Mouse (Mus musculus) limb, embryonic 11.5 days (tissue): Measurements from ENCODE around the gene Amigo1. TPM values are rescaled to one million over a fixed set of nuclear protein-coding genes. Genes with fewer than 3 reads are reported as not detected.
"Not testable (repeated sequence)": the region's sequence is repeated elsewhere in the genome, so short reads cannot be mapped to it uniquely, and the experiment has no call there.

Experiments
- ATAC-seq: fragments of 200-750 bp; cut with Nextera tagmentation; 2 replicates; pipeline ENCODE4 v1.8.0; 2017; ENCODE audit warnings: low read depth; ENCODE audit not compliant: insufficient number of reproducible peaks, low FRiP score, low TSS enrichment
- DNase-seq: peaks from one replicate; pipeline ENCODE4 v3.0.0-alpha.2; 2015; ENCODE audit warnings: low spot score
- H3K27ac ChIP-seq: fragments of 300-500 bp; sonication (generic); replicated peaks from 2 replicates; pipeline ENCODE4 v1.5.1; 2014; ENCODE audit warnings: low read depth, mild to moderate bottlenecking, low read length
- H3K27me3 ChIP-seq: fragments of 300-500 bp; sonication (generic); 2 replicates; pipeline ENCODE4 v1.6.1; 2014; ENCODE audit warnings: mild to moderate bottlenecking, low read length, mixed read lengths; ENCODE audit not compliant: control insufficient read depth, insufficient read depth
- H3K36me3 ChIP-seq: fragments of 300-500 bp; sonication (generic); 2 replicates; pipeline ENCODE4 v1.6.1; 2014; ENCODE audit warnings: mild to moderate bottlenecking, low read length, moderate library complexity, mixed read lengths; ENCODE audit not compliant: control insufficient read depth, insufficient read depth
- H3K4me1 ChIP-seq: fragments of 300-500 bp; sonication (generic); 2 replicates; pipeline ENCODE4 v1.6.1; 2014; ENCODE audit warnings: low read length, mixed read lengths; ENCODE audit not compliant: control insufficient read depth, insufficient read depth
- H3K4me2 ChIP-seq: fragments of 300-500 bp; sonication (generic); 2 replicates; pipeline ENCODE4 v1.6.1; 2014; ENCODE audit warnings: low read depth, mild to moderate bottlenecking, moderate library complexity; ENCODE audit not compliant: severe bottlenecking
- H3K4me3 ChIP-seq: fragments of 300-500 bp; sonication (generic); 2 replicates; pipeline ENCODE4 v1.5.1; 2014; ENCODE audit warnings: low read depth, low read length
- H3K9ac ChIP-seq: fragments of 300-500 bp; sonication (generic); 2 replicates; pipeline ENCODE4 v1.6.1; 2014; ENCODE audit warnings: mild to moderate bottlenecking, low read length
- H3K9me3 ChIP-seq: fragments of 300-500 bp; sonication (generic); 2 replicates; pipeline ENCODE4 v1.6.1; 2016; ENCODE audit warnings: low read length; ENCODE audit not compliant: control insufficient read depth
- WGBS: fragments of 180-500 bp; shearing (Covaris S2); extraction: QIAGEN DNeasy Blood & Tissue Kit; methylation state at CpG from one replicate; pipeline ENCODE4 v1.1.7; 2014; 5-methylcytosine and 5-hydroxymethylcytosine counted together
- polyA plus RNA-seq: library from polyadenylated mRNA; unstranded; fragments of >200 nt; fragmentation: Nextera tagmentation; extraction: Ambion mirVana; gene quantifications from 2 replicates; pipeline ENCODE4 v1.2.1, GENCODE M21; 2014

The Amigo1 gene
- polyA plus RNA-seq, 1 experiment from 2014 or later, result 2.7 TPM

- ATAC-seq (no peak), DNase-seq (no peak)
- peaks cover 10% of the 10 kb centered on the region for H3K27me3 ChIP-seq
- 0 out of 2 replicates have a peak, but pooled peaks cover under 1% of the 10 kb centered on the region for H3K4me1 ChIP-seq
- H3K9ac ChIP-seq, result no peak overlapping the region
- H3K4me3 ChIP-seq, result no peak overlapping the region
- no peaks in the 10 kb centered on the region for H3K9me3 ChIP-seq
- WGBS, result 78% methylated on average over 4 of the region's 4 CpGs
- no peak overlapping the region for H3K27ac ChIP-seq
- no peak overlapping the region for H3K4me2 ChIP-seq
- H3K36me3 ChIP-seq, result no peaks in the 10 kb centered on the region
Observed at GRCm38 (mm10) chr3:108231646-108232045, 45.5 kb downstream of the Amigo1 start.

- not testable (repeated sequence) for H3K27ac ChIP-seq, ATAC-seq, H3K4me1 ChIP-seq, H3K4me2 ChIP-seq, H3K9me3 ChIP-seq, H3K27me3 ChIP-seq, H3K36me3 ChIP-seq, H3K4me3 ChIP-seq, DNase-seq, H3K9ac ChIP-seq
- WGBS, result 79% methylated on average over 4 of the region's 4 CpGs
Observed at GRCm38 (mm10) chr3:108237474-108238102, 51.5 kb downstream of the Amigo1 start.

GRCm38 (mm10) chr3:108241243-108241839 is 55.2 kb downstream of the Amigo1 start:
- no peaks in the 10 kb centered on the region for H3K4me1 ChIP-seq
- H3K36me3 ChIP-seq, result no peaks in the 10 kb centered on the region
- DNase-seq (no peak), ATAC-seq (no peak)
- H3K27ac ChIP-seq, result no peak overlapping the region
- no peaks in the 10 kb centered on the region for H3K9me3 ChIP-seq
- H3K4me3 ChIP-seq, result no peak overlapping the region
- no peak overlapping the region for H3K9ac ChIP-seq
- H3K27me3 ChIP-seq, result no peaks in the 10 kb centered on the region
- WGBS, result 88% methylated on average over 3 of the region's 3 CpGs
- H3K4me2 ChIP-seq, result no peak overlapping the region

Other genes with a start within 250 kb of the Amigo1 start
- gene Gstm6, start 242.6 kb upstream of the Amigo1 start, polyA plus RNA-seq, result 4.9 and 5.6 TPM in 2 replicates
- gene Gstm3, start 217.1 kb upstream of the Amigo1 start, polyA plus RNA-seq, result not detected in 2 replicates
- gene Gstm2, start 199.9 kb upstream of the Amigo1 start, polyA plus RNA-seq, result 30.1 and 32.1 TPM in 2 replicates
- 32.8 and 33.9 TPM in 2 replicates for gene Gstm1, start 168.4 kb upstream of the Amigo1 start, polyA plus RNA-seq
- 13.2 and 15.1 TPM in 2 replicates for gene Gstm4, start 141.4 kb upstream of the Amigo1 start, polyA plus RNA-seq
- 37.0 and 38.0 TPM in 2 replicates for gene Ampd2, start 99.7 kb upstream of the Amigo1 start, polyA plus RNA-seq
- 1.6 and 1.8 TPM in 2 replicates for gene Gnat2, start 93.5 kb upstream of the Amigo1 start, polyA plus RNA-seq
- gene Gnai3, start 40.2 kb upstream of the Amigo1 start, polyA plus RNA-seq, result 192 and 198 TPM in 2 replicates
- gene Gpr61, start 31.5 kb upstream of the Amigo1 start, polyA plus RNA-seq, result 0.11 and 0.29 TPM in 2 replicates
- gene Cyb561d1, start 14.9 kb downstream of the Amigo1 start, polyA plus RNA-seq, result 0.98 and 1.1 TPM in 2 replicates
- 21.1 and 25.6 TPM in 2 replicates for gene Atxn7l2, start 24.6 kb downstream of the Amigo1 start, polyA plus RNA-seq
- gene Sypl2, start 40.3 kb downstream of the Amigo1 start, polyA plus RNA-seq, result 0.43 and 0.51 TPM in 2 replicates
- gene Psma5, start 70.6 kb downstream of the Amigo1 start, polyA plus RNA-seq, result 348 and 359 TPM in 2 replicates
- 14.1 TPM in 2 replicates for gene Sort1, start 97.7 kb downstream of the Amigo1 start, polyA plus RNA-seq
- gene Mybphl, start 178.6 kb downstream of the Amigo1 start, polyA plus RNA-seq, result not detected in 2 replicates
- 79.5 TPM in 2 replicates for gene Psrc1, start 197.5 kb downstream of the Amigo1 start, polyA plus RNA-seq
- 3.2 and 4.9 TPM in 2 replicates for gene Celsr2, start 229.2 kb downstream of the Amigo1 start, polyA plus RNA-seq